Mouse (Mus musculus) embryonic fibroblast, embryonic 13.5 days (primary cell): ENCODE measurements at regions not wholly inside any gene's neighbourhood (a gene's known extent, or its start where the extent isn't known, plus 50 kb on each side); places are given as distances from the start of the nearest gene placed in this dataset.

Source experiments
- CTCF ChIP-seq: IDR thresholded peaks from 2 replicates; pipeline ENCODE4 v1.5.1; 2011; ENCODE audit warnings: mild to moderate bottlenecking, control low read depth, low read length, moderate library complexity, borderline replicate concordance; ENCODE audit not compliant: insufficient read depth
- POLR2A ChIP-seq: IDR thresholded peaks from 2 replicates; pipeline ENCODE4 v1.6.1; 2011; ENCODE audit warnings: low read depth, mild to moderate bottlenecking, control low read depth, low read length, moderate library complexity

DNA sequence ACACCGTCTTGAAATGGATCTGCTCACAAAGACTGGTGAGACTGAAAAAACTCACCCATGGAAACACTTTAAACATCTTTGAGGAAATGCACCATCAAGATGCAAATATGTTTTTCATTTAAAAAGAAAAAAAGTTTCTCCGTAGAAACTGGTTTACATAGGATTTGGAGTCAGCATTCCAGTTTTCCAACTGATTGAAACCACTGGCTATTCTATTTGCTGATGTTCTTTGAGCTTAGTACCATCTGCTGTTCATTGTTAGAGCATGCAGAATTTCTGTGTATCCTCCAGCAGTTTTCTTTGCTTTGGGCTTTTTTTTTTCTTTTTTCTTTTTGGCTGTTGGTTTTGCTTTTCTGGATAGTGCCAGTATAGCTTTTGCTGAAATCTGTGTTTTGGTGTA lies 1948.3 kb downstream of the 9330182O14Rik start:
- no peak for TF ChIP-seq POLR2A
- no peak for TF ChIP-seq CTCF
